Comparison of ENCODE assay signal across 22 mouse cellular contexts in the genomic region with DNA sequence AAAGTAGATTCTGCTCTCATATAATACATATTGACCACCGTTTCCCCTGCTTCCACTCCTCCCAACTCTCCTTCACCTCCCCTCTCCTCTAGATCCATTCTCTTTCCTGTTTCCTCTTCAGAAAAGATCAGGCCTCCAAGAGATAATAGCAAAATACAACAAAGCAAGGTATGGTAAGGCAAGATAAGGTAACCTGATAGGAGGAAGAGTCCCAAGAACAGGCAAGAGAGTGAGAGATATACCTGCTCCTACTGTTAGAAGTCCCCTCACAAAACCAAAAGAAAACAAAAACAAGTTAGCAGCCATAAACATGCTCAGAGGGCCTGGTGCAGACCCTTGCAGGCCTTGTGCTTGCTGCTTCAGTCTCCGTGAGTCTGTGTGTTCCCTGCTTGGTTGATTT.
"Had no signal": no experiment of that assay in that cellular context is flagged by ENCODE, and none has a peak within 500 bp of the region (broad histone marks: within the 10 kb centered on the region; RNA-seq: fewer than 3 reads in every experiment).

No protein-coding gene starts in this region.

- DNase-seq: kidney, adult 2 months; kidney, postnatal 25 days; layer of hippocampus, adult 9-11 months; layer of hippocampus, postnatal 36 days; lung, adult 18-20 months; lung, postnatal 10 days; lung, postnatal 36 days; right cerebral cortex, adult 18-20 months; right cerebral cortex, postnatal 25 days; spleen, adult 18-20 months; thymus, adult 18-20 months; thymus, postnatal 36 days had no signal

- H3K36me3 ChIP-seq: lung, embryonic 15.5 days; midbrain, embryonic 15.5 days; neural tube, embryonic 12.5 days; neural tube, embryonic 15.5 days had no signal

- H3K4me3 ChIP-seq: layer of hippocampus, adult 2 months; limb, embryonic 10.5 days; limb, embryonic 13.5 days; lung, embryonic 15.5 days; midbrain, embryonic 12.5 days; midbrain, embryonic 15.5 days; neural tube, embryonic 12.5 days; neural tube, embryonic 15.5 days had no signal

- ATAC-seq: intestine, postnatal 0 days; midbrain, embryonic 15.5 days had no signal

- H3K4me2 ChIP-seq: limb, embryonic 13.5 days; lung, embryonic 15.5 days; midbrain, embryonic 12.5 days; midbrain, embryonic 15.5 days; neural tube, embryonic 12.5 days; neural tube, embryonic 15.5 days had no signal

- H3K4me1 ChIP-seq: limb, embryonic 10.5 days; limb, embryonic 13.5 days; lung, embryonic 15.5 days; midbrain, embryonic 12.5 days; midbrain, embryonic 15.5 days; neural tube, embryonic 12.5 days; neural tube, embryonic 15.5 days had no signal

- H3K27ac ChIP-seq: kidney, postnatal 0 days; layer of hippocampus, adult 2 months; limb, embryonic 10.5 days; limb, embryonic 13.5 days; lung, embryonic 15.5 days; midbrain, embryonic 12.5 days; midbrain, embryonic 15.5 days; neural tube, embryonic 12.5 days; neural tube, embryonic 15.5 days had no signal

- H3K9me3 ChIP-seq: limb, embryonic 10.5 days; limb, embryonic 13.5 days; lung, embryonic 15.5 days; midbrain, embryonic 12.5 days; midbrain, embryonic 15.5 days; neural tube, embryonic 15.5 days had no signal

- H3K9ac ChIP-seq: limb, embryonic 13.5 days; lung, embryonic 15.5 days; midbrain, embryonic 12.5 days; midbrain, embryonic 15.5 days; neural tube, embryonic 12.5 days; neural tube, embryonic 15.5 days had no signal

- H3K27me3 ChIP-seq: limb, embryonic 13.5 days; lung, embryonic 15.5 days; midbrain, embryonic 12.5 days; midbrain, embryonic 15.5 days; neural tube, embryonic 12.5 days; neural tube, embryonic 15.5 days had no signal
